Mouse (Mus musculus): ENCODE data around the gene Fntb. TPM values are rescaled to one million over a fixed set of nuclear protein-coding genes. Genes with fewer than 3 reads are reported as not detected.

Gene Fntb
- polyA plus RNA-seq, 1 experiment from 2014 or later, result 26.0 TPM

DNA sequence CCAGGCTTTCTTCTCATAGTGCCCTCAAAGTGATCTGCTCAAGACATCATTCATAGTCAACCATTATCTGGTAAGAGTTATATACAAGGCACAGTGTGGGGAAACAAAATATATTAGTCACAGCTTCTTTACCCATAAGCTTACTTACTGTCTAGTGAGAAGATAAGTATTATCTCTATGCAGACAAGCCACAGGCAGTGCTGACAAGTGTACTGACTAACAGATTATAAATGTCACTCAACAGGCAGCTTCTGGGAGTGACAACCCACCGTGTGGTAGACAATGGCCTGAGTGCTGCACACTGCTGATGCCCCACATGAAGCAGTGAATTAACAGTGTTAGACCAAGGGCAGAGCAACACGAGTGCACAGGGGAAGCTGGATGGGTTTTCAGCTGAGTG is 176.1 kb downstream of the Fntb start:
- no peak overlapping the region for H3K4me3 ChIP-seq (ENCODE audit: low read length)
- no peak overlapping the region for H3K4me2 ChIP-seq (ENCODE audit: low read depth, low read length)
- no peak overlapping the region for H3K27ac ChIP-seq (ENCODE audit: low read length)
- no peaks in the 10 kb centered on the region for H3K27me3 ChIP-seq (ENCODE audit: control insufficient read depth, insufficient read depth, low read length)
- no peak overlapping the region for H3K9ac ChIP-seq (ENCODE audit: low read length)
- H3K9me3 ChIP-seq (replicated peaks; ENCODE audit: control insufficient read depth, low read length), result no peaks in the 10 kb centered on the region
- peak; percentile 49; the same call in 1 of the 2 replicates for ATAC-seq (replicated peaks; ENCODE audit: extremely low read depth, insufficient read depth, low FRiP score)
- H3K4me1 ChIP-seq (ENCODE audit: control insufficient read depth, insufficient read depth, low read length), result no peaks in the 10 kb centered on the region
- 25% methylated on average over 2 of the region's 2 CpGs for WGBS
- H3K36me3 ChIP-seq (ENCODE audit: control insufficient read depth, insufficient read depth), result peaks cover 52% of the 10 kb centered on the region

DNA sequence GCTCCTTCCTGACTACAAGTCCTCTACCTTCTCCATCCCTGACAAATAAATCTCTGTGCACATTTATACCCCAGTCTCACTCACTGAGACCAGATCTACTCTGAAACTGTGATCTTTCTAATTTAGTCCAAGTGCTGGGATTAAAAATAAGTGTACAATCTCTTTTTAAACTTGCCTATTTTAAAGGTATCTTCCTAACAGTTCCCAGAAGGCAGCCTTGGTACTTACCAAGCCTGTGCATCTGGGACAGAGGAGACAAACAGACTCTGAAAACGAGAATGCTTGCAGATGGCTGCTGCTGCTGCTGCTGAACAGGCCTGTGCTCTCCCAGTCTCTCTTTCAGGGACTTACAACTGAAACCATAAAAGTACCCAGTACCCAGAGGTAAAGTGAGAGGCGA is 177.1 kb downstream of the Fntb start:
- Histone ChIP-seq H3K4me1 (ENCODE audit: control insufficient read depth, insufficient read depth, low read length) (no peaks in the 10 kb centered on the region), H3K9me3 (replicated peaks; ENCODE audit: control insufficient read depth, low read length) (no peaks in the 10 kb centered on the region), H3K4me2 (ENCODE audit: low read depth, low read length) (no peak overlapping the region), H3K36me3 (ENCODE audit: control insufficient read depth, insufficient read depth) (peaks cover 55% of the 10 kb centered on the region), H3K4me3 (ENCODE audit: low read length) (no peak overlapping the region), H3K9ac (ENCODE audit: low read length) (no peak overlapping the region), H3K27me3 (ENCODE audit: control insufficient read depth, insufficient read depth, low read length) (no peaks in the 10 kb centered on the region), H3K27ac (ENCODE audit: low read length) (no peak overlapping the region)
- no peak for ATAC-seq (replicated peaks; ENCODE audit: extremely low read depth, insufficient read depth, low FRiP score)
- 88% methylated on average over 2 of the region's 2 CpGs for WGBS

DNA sequence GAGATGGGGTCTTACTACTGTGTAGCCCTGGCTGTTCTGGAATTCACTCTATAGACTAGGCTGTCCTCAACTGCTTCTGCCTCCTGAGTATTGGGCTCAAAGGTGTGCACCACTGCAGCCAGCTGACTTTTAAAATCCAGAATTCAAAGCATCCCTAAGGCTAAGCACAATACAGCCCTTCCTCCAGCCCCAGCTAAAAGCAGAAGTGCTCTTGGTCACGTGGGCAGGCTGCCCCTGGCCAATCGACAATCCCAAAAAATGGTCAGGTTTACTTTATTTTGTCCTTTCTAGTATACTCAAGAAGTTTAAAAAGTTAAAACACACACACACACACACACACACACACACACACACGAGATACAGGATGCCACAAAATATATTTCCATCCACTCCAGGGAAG is 177.7 kb downstream of the Fntb start:
- no peak for ATAC-seq (replicated peaks; ENCODE audit: extremely low read depth, insufficient read depth, low FRiP score)
- H3K9ac ChIP-seq (ENCODE audit: low read length), result no peak overlapping the region
- WGBS, result 73% methylated on average over 3 of the region's 3 CpGs
- H3K9me3 ChIP-seq (replicated peaks; ENCODE audit: control insufficient read depth, low read length), result no peaks in the 10 kb centered on the region
- H3K27ac ChIP-seq (ENCODE audit: low read length), result no peak overlapping the region
- no peak overlapping the region for H3K4me3 ChIP-seq (ENCODE audit: low read length)
- H3K36me3 ChIP-seq (ENCODE audit: control insufficient read depth, insufficient read depth), result peaks cover 57% of the 10 kb centered on the region
- H3K4me2 ChIP-seq (ENCODE audit: low read depth, low read length), result no peak overlapping the region
- no peaks in the 10 kb centered on the region for H3K4me1 ChIP-seq (ENCODE audit: control insufficient read depth, insufficient read depth, low read length)
- no peaks in the 10 kb centered on the region for H3K27me3 ChIP-seq (ENCODE audit: control insufficient read depth, insufficient read depth, low read length)

- no peaks in the 10 kb centered on the region for H3K27me3 ChIP-seq (ENCODE audit: control insufficient read depth, insufficient read depth, low read length)
- H3K27ac ChIP-seq (ENCODE audit: low read length), result no peak overlapping the region
- ATAC-seq (replicated peaks; ENCODE audit: extremely low read depth, insufficient read depth, low FRiP score), result no peak
- no peak overlapping the region for H3K4me3 ChIP-seq (ENCODE audit: low read length)
- WGBS, result 91% methylated on average over 6 of the region's 6 CpGs
- peaks cover 55% of the 10 kb centered on the region for H3K36me3 ChIP-seq (ENCODE audit: control insufficient read depth, insufficient read depth)
- H3K9ac ChIP-seq (ENCODE audit: low read length), result no peak overlapping the region
- no peaks in the 10 kb centered on the region for H3K9me3 ChIP-seq (replicated peaks; ENCODE audit: control insufficient read depth, low read length)
- H3K4me1 ChIP-seq (ENCODE audit: control insufficient read depth, insufficient read depth, low read length), result no peaks in the 10 kb centered on the region
- no peak overlapping the region for H3K4me2 ChIP-seq (ENCODE audit: low read depth, low read length)
These were observed 178.1 kb downstream of the Fntb start for GRCm38 (mm10) chr12:76943466-76943865.

GRCm38 (mm10) chr12:76947487-76947886 is 182.1 kb downstream of the Fntb start:
- H3K4me3 ChIP-seq (ENCODE audit: low read length), result no peak overlapping the region
- H3K27ac ChIP-seq (ENCODE audit: low read length), result no peak overlapping the region
- peaks cover 4% of the 10 kb centered on the region for H3K4me1 ChIP-seq (ENCODE audit: control insufficient read depth, insufficient read depth, low read length)
- WGBS, result 89% methylated on average over 3 of the region's 3 CpGs
- H3K9me3 ChIP-seq (replicated peaks; ENCODE audit: control insufficient read depth, low read length), result no peaks in the 10 kb centered on the region
- no peak for ATAC-seq (replicated peaks; ENCODE audit: extremely low read depth, insufficient read depth, low FRiP score)
- no peak overlapping the region for H3K9ac ChIP-seq (ENCODE audit: low read length)
- peaks cover 55% of the 10 kb centered on the region for H3K36me3 ChIP-seq (ENCODE audit: control insufficient read depth, insufficient read depth)
- no peak overlapping the region for H3K4me2 ChIP-seq (ENCODE audit: low read depth, low read length)
- H3K27me3 ChIP-seq (ENCODE audit: control insufficient read depth, insufficient read depth, low read length), result no peaks in the 10 kb centered on the region

GRCm38 (mm10) chr12:76948185-76948584 is 182.8 kb downstream of the Fntb start:
- Histone ChIP-seq H3K27me3 (ENCODE audit: control insufficient read depth, insufficient read depth, low read length) (no peaks in the 10 kb centered on the region), H3K9ac (ENCODE audit: low read length) (no peak overlapping the region), H3K4me2 (ENCODE audit: low read depth, low read length) (no peak overlapping the region), H3K4me3 (ENCODE audit: low read length) (no peak overlapping the region), H3K36me3 (ENCODE audit: control insufficient read depth, insufficient read depth) (peaks cover 57% of the 10 kb centered on the region), H3K9me3 (replicated peaks; ENCODE audit: control insufficient read depth, low read length) (no peaks in the 10 kb centered on the region), H3K27ac (ENCODE audit: low read length) (no peak overlapping the region), H3K4me1 (ENCODE audit: control insufficient read depth, insufficient read depth, low read length) (peaks cover 4% of the 10 kb centered on the region)
- ATAC-seq (replicated peaks; ENCODE audit: extremely low read depth, insufficient read depth, low FRiP score), result no peak
- WGBS, result 79% methylated on average over 2 of the region's 2 CpGs

DNA sequence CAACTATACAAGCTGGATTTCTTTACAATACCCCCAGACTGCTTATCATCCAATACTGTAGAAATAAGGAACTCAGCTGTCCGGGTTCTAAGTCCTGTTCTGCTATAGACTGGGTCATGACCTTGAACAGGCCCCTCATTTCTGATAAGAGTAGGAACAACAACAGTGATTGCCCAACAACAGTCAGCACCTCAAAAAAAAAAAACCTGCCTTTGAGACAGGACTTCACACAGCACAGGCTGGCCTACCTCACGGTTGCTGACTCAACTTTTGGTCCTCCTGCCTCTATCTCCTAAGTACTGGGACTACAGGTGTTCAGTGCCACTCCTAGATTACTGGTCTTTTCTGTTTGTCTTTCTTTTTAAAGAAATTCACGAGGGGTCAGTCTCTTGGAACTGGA is 183.4 kb downstream of the Fntb start:
- Histone ChIP-seq H3K27me3 (ENCODE audit: control insufficient read depth, insufficient read depth, low read length) (no peaks in the 10 kb centered on the region), H3K4me3 (ENCODE audit: low read length) (no peak overlapping the region), H3K9ac (ENCODE audit: low read length) (no peak overlapping the region), H3K27ac (ENCODE audit: low read length) (no peak overlapping the region), H3K4me2 (ENCODE audit: low read depth, low read length) (no peak overlapping the region), H3K4me1 (ENCODE audit: control insufficient read depth, insufficient read depth, low read length) (peaks cover 4% of the 10 kb centered on the region), H3K36me3 (ENCODE audit: control insufficient read depth, insufficient read depth) (peaks cover 54% of the 10 kb centered on the region), H3K9me3 (replicated peaks; ENCODE audit: control insufficient read depth, low read length) (no peaks in the 10 kb centered on the region)
- WGBS, result 40% methylated on average over 3 of the region's 3 CpGs
- ATAC-seq (replicated peaks; ENCODE audit: extremely low read depth, insufficient read depth, low FRiP score), result no peak

DNA sequence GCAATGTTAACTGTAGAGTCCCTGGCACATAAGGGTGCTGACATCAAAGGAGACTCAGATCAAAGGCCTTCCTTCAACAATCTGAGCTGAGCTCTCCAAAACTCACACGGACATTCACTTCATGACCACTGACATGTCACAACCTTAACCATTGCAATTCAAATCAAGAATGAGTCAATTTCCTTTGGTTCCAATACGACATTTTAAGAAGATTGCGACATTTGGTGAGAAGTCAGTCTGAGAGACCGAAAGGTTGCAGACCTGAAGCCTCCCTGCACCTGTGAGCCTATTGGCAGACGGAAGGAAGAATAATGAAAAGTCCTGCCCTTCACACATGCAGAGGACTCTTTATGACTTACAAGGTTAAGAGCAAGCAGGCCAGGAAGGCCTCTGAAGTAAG is 184.9 kb downstream of the Fntb start:
- 83% methylated on average over 5 of the region's 5 CpGs for WGBS
- no peaks in the 10 kb centered on the region for H3K27me3 ChIP-seq (ENCODE audit: control insufficient read depth, insufficient read depth, low read length)
- H3K36me3 ChIP-seq (ENCODE audit: control insufficient read depth, insufficient read depth), result peaks cover 44% of the 10 kb centered on the region
- no peak for ATAC-seq (replicated peaks; ENCODE audit: extremely low read depth, insufficient read depth, low FRiP score)
- no peak overlapping the region for H3K27ac ChIP-seq (ENCODE audit: low read length)
- H3K4me2 ChIP-seq (ENCODE audit: low read depth, low read length), result no peak overlapping the region
- H3K9me3 ChIP-seq (replicated peaks; ENCODE audit: control insufficient read depth, low read length), result no peaks in the 10 kb centered on the region
- H3K4me3 ChIP-seq (ENCODE audit: low read length), result no peak overlapping the region
- H3K9ac ChIP-seq (ENCODE audit: low read length), result no peak overlapping the region
- H3K4me1 ChIP-seq (ENCODE audit: control insufficient read depth, insufficient read depth, low read length), result peaks cover 13% of the 10 kb centered on the region

- no peaks in the 10 kb centered on the region for H3K9me3 ChIP-seq (replicated peaks; ENCODE audit: control insufficient read depth, low read length)
- H3K27ac ChIP-seq (ENCODE audit: low read length), result no peak overlapping the region
- no peak overlapping the region for H3K4me3 ChIP-seq (ENCODE audit: low read length)
- H3K4me2 ChIP-seq (ENCODE audit: low read depth, low read length), result no peak overlapping the region
- no peak for ATAC-seq (replicated peaks; ENCODE audit: extremely low read depth, insufficient read depth, low FRiP score)
- no peaks in the 10 kb centered on the region for H3K27me3 ChIP-seq (ENCODE audit: control insufficient read depth, insufficient read depth, low read length)
- no peak overlapping the region for H3K9ac ChIP-seq (ENCODE audit: low read length)
- H3K36me3 ChIP-seq (ENCODE audit: control insufficient read depth, insufficient read depth), result peaks cover 38% of the 10 kb centered on the region
- peaks cover 19% of the 10 kb centered on the region for H3K4me1 ChIP-seq (ENCODE audit: control insufficient read depth, insufficient read depth, low read length)
- WGBS, result 86% methylated on average over 2 of the region's 2 CpGs
These were observed 188.5 kb downstream of the Fntb start for GRCm38 (mm10) chr12:76953750-76954363.

Measured in heart, embryonic 16.5 days (tissue).